Mouse (Mus musculus) midbrain, embryonic 13.5 days (tissue): Measurements from ENCODE around the gene Plekha7. TPM values are rescaled to one million over a fixed set of nuclear protein-coding genes. Genes with fewer than 3 reads are reported as not detected.
A peak's percentile ranks its signal among the peaks of the same experiment; 100 is the strongest.

Experiments used
- ATAC-seq: fragments of 200-750 bp; cut with Nextera tagmentation; 2 replicates; pipeline ENCODE4 v1.8.0; 2017; ENCODE audit warnings: mild to moderate bottlenecking, moderate TSS enrichment, moderate library complexity
- H3K27ac ChIP-seq: fragments of 300-500 bp; sonication (generic); 2 replicates; pipeline ENCODE4 v1.5.1; 2015; ENCODE audit warnings: inconsistent platforms, mild to moderate bottlenecking, moderate library complexity
- H3K27me3 ChIP-seq: fragments of 300-500 bp; sonication (generic); 2 replicates; pipeline ENCODE4 v1.6.1; 2015; ENCODE audit warnings: mild to moderate bottlenecking, inconsistent platforms
- H3K36me3 ChIP-seq: fragments of 300-500 bp; sonication (generic); 2 replicates; pipeline ENCODE4 v1.6.1; 2015; ENCODE audit warnings: mild to moderate bottlenecking, inconsistent platforms
- H3K4me1 ChIP-seq: fragments of 300-500 bp; sonication (generic); replicated peaks from 2 replicates; pipeline ENCODE4 v1.6.1; 2015; ENCODE audit warnings: inconsistent platforms
- H3K4me2 ChIP-seq: fragments of 300-500 bp; sonication (generic); replicated peaks from 2 replicates; pipeline ENCODE4 v1.6.1; 2015; ENCODE audit warnings: moderate library complexity, mild to moderate bottlenecking, inconsistent platforms
- H3K4me3 ChIP-seq: fragments of 300-500 bp; sonication (generic); replicated peaks from 2 replicates; pipeline ENCODE4 v1.5.1; 2015; ENCODE audit warnings: mild to moderate bottlenecking, inconsistent platforms
- H3K9ac ChIP-seq: fragments of 300-500 bp; sonication (generic); replicated peaks from 2 replicates; pipeline ENCODE4 v1.6.1; 2015; ENCODE audit warnings: mild to moderate bottlenecking, inconsistent platforms
- H3K9me3 ChIP-seq: fragments of 300-500 bp; sonication (generic); 2 replicates; pipeline ENCODE4 v1.6.1; 2016; ENCODE audit warnings: mild to moderate bottlenecking, inconsistent platforms
- WGBS: fragments of 180-500 bp; shearing (Covaris S2); methylation state at CpG from one replicate; pipeline ENCODE4 v1.1.7; 2015; 5-methylcytosine and 5-hydroxymethylcytosine counted together
- polyA plus RNA-seq: library from polyadenylated mRNA; unstranded; fragments of >200 nt; fragmentation: Nextera tagmentation; extraction: Ambion mirVana; gene quantifications from 2 replicates; pipeline ENCODE4 v1.2.1, GENCODE M21; 2015

The Plekha7 gene
- polyA plus RNA-seq, 1 experiment from 2014 or later = 10.1 TPM

GRCm38 (mm10) chr7:116245815-116246695 is 62.1 kb downstream of the Plekha7 start:
- Histone ChIP-seq H3K36me3 (no peaks in the 10 kb centered on the region), H3K4me3 (peak overlapping the region; percentile 12; the same call in 1 of the 2 replicates), H3K27me3 (no peaks in the 10 kb centered on the region), H3K27ac (0 out of 2 replicates have a peak overlapping the region, but pooled peaks have one; percentile 21), H3K4me1 (peaks cover 18% of the 10 kb centered on the region), H3K9me3 (no peaks in the 10 kb centered on the region), H3K4me2 (peak overlapping the region; percentile 46), H3K9ac (peak overlapping the region; percentile 20)
- 34% methylated on average over 15 of the region's 15 CpGs for WGBS
- 0 out of 2 replicates have a peak, but pooled peaks have one; percentile 7 for ATAC-seq

DNA sequence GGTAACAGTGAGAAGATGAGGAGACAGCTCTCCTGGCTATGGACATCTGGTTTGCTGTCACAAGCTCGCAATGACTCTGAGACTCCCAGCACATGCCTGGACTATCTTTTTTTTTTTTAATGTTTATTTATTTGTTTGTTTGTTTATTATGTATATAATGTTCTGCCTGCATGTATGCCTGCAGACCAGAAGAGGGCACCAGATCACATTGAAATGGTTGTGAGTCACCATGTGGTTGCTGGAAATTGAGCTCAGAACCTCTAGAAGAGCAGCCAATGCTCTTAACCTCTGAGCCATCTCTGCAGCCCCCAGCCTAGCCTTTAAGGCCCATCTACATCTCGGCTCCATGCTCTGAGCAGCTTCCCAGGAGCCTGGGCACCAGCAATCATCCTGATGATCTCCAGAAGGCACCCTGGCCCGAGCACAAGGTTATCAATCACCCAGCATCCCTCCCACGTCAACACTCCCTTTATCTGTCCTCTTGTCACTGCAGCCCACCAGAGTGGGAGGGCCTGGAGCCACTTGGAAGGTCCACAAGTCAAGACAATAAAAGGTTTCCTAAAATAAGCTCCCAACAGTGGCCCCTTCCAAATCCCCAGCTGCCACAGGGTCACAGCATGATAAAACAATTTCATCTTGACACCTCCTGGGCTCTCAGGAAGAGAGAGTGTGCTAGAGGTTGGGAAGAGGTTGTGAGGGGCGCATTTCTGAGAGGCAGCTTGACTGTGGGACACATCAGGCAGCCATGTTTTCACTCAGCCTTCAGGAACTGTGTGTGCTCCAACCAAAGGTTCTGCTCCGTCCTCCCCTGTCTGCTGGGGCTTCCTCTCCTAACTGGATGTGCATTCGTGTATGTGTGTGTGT is 63.6 kb downstream of the Plekha7 start:
- Histone ChIP-seq H3K4me3 (no peak overlapping the region), H3K27me3 (no peaks in the 10 kb centered on the region), H3K36me3 (no peaks in the 10 kb centered on the region), H3K4me1 (peaks cover 18% of the 10 kb centered on the region), H3K4me2 (no peak overlapping the region), H3K9me3 (no peaks in the 10 kb centered on the region), H3K27ac (no peak overlapping the region), H3K9ac (no peak overlapping the region)
- ATAC-seq = no peak
- WGBS = 64% methylated on average over 7 of the region's 7 CpGs

DNA sequence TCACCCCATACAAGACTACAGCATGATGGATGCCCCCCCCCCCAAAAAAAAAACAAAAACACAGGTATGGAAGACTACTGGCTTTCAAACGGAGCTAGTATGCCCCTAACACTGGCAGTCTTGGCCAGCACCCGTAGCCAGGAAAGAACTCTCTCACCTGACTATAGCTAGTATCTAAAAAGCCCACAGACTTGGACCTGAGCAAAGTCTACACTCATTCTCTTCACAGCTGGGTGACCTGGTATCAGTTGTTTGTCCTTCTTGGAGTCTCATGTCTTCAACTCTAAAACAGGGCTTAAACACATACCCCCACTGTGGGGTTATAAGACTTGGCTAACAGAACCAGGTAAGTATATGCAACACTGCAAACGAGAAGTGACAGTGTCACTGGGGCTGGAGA is 65.4 kb downstream of the Plekha7 start:
- WGBS = 91% methylated on average over 3 of the region's 3 CpGs
- no peak for ATAC-seq
- Histone ChIP-seq H3K4me2 (no peak overlapping the region), H3K4me3 (no peak overlapping the region), H3K27me3 (peaks cover 8% of the 10 kb centered on the region), H3K36me3 (no peaks in the 10 kb centered on the region), H3K9ac (no peak overlapping the region), H3K4me1 (peaks cover 23% of the 10 kb centered on the region), H3K9me3 (no peaks in the 10 kb centered on the region), H3K27ac (no peak overlapping the region)

DNA sequence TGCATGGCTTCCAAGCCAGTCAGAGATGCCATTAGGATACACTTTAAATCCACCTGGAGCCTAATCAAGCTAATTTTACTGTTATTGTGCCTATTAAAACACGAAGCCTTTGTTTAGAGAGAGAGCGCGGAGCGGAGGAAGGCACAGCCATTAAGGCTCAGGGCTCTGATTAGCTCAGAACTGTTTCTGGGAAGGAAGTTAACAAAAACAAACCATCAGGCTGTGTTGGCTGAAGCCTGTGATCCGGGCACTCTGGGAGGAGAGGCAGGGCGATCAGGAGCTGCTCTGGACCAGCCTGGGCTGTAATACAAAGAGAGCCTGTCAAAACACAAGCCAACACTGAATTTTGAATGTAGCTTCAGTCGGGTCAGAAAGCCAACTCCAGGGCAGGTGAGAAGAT is 66.6 kb downstream of the Plekha7 start:
- Histone ChIP-seq H3K27ac (no peak overlapping the region), H3K27me3 (peaks cover 19% of the 10 kb centered on the region), H3K4me2 (no peak overlapping the region), H3K36me3 (no peaks in the 10 kb centered on the region), H3K4me1 (peaks cover 29% of the 10 kb centered on the region), H3K9me3 (no peaks in the 10 kb centered on the region), H3K9ac (no peak overlapping the region), H3K4me3 (no peak overlapping the region)
- WGBS = 62% methylated on average over 7 of the region's 7 CpGs
- no peak for ATAC-seq

- H3K9me3 ChIP-seq = no peaks in the 10 kb centered on the region
- peaks cover 23% of the 10 kb centered on the region for H3K27me3 ChIP-seq
- 81% methylated on average over 12 of the region's 12 CpGs for WGBS
- no peak for ATAC-seq
- peaks cover 30% of the 10 kb centered on the region for H3K4me1 ChIP-seq
- H3K4me3 ChIP-seq = no peak overlapping the region
- H3K9ac ChIP-seq = no peak overlapping the region
- H3K4me2 ChIP-seq = no peak overlapping the region
- no peaks in the 10 kb centered on the region for H3K36me3 ChIP-seq
- no peak overlapping the region for H3K27ac ChIP-seq
Observed at GRCm38 (mm10) chr7:116240791-116241474, 67.2 kb downstream of the Plekha7 start.

DNA sequence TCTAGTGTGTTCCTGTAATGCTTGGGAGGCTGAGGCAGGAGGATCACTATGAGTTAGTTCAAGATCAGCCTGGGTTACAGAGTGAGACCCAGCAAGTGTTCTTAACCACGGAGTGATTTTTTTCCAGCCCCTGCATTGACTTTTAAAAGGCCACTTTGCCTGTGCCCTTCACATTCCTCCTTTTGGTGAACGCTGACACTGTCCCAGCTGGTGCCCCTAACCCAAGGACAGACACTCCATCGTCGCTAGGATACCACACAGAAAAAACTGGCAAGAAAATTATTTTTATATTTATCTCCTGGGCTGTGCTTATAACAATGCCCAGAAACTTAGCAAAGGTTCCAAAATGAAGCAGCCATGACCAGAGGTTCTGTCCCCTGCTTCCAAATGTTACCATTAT is 67.8 kb downstream of the Plekha7 start:
- peaks cover 24% of the 10 kb centered on the region for H3K27me3 ChIP-seq
- H3K4me1 ChIP-seq = peaks cover 31% of the 10 kb centered on the region
- no peak overlapping the region for H3K4me2 ChIP-seq
- H3K27ac ChIP-seq = no peak overlapping the region
- H3K4me3 ChIP-seq = no peak overlapping the region
- no peak overlapping the region for H3K9ac ChIP-seq
- 82% methylated on average over 4 of the region's 4 CpGs for whole genome bisulfite sequencing
- H3K36me3 ChIP-seq = no peaks in the 10 kb centered on the region
- H3K9me3 ChIP-seq = no peaks in the 10 kb centered on the region
- no peak for ATAC-seq

DNA sequence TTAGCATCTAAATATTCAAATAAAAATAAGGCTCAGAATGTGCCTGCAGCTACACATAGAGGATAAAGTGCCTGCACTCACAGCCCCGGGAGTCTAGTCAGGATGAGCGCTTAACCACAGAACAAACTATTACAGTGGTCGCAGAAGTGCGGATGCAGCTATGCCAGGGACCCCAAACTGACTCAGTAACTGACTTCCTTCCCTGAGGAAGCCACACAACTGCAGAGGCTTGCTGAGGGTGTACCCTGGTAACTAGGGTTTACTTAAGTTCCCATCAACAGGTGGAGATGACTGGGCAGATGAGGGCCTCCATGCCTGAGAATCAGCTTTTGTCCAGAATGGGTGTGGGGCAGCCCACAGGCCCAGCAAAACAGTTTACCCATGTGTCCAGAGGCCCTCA is 69.9 kb downstream of the Plekha7 start:
- Histone ChIP-seq H3K27me3 (peaks cover 24% of the 10 kb centered on the region), H3K4me2 (peak overlapping the region; percentile 87; the same call in 1 of the 2 replicates), H3K4me3 (no peak overlapping the region), H3K9me3 (no peaks in the 10 kb centered on the region), H3K27ac (no peak overlapping the region), H3K9ac (no peak overlapping the region), H3K36me3 (no peaks in the 10 kb centered on the region), H3K4me1 (peaks cover 40% of the 10 kb centered on the region)
- ATAC-seq = no peak
- WGBS = 71% methylated on average over 4 of the region's 4 CpGs

DNA sequence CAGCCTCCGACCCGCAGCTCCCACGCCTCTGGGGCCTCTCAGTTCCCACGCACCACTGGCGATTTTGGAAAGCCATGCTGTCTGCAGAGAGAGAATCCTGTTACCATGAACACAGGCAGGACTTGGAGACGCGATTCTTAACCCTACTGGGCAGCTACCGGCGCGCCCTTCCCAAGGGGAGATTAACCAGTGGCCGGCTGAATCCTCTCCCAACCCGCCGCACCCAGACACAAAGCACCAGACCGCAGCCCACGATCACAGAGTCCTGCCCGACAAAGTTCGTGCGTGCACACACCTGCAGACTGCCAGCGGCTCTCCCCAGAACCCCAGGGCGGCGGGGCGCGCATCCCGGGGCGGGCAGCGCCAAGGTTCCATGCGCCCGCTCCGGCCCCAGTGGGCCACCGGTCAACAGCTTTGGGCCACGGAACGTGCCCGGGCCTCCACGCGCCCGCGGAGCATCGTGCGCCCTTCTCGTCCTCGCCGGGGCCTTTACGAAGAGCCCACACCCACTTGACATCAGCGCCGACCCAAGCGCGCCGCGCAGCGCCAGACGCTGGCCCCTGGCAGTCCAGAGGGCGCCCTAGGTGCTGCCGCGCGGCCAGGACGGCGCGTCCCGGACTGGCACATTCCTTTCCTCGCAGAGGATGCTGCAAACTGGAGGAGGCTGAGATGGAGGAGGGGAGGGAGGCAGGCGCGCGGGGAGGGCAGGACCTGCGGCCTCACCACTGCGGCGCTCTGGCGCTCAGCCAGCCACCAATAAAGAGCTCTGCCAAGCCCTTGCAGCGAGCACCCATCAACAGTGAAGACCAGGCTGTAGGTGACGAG is 70.8 kb downstream of the Plekha7 start:
- Histone ChIP-seq H3K36me3 (no peaks in the 10 kb centered on the region), H3K27me3 (peaks cover 24% of the 10 kb centered on the region), H3K9ac (peak overlapping the region; percentile 65), H3K4me1 (peaks cover 40% of the 10 kb centered on the region), H3K4me2 (peak overlapping the region; percentile 87), H3K9me3 (no peaks in the 10 kb centered on the region), H3K27ac (no peak overlapping the region), H3K4me3 (peak overlapping the region; percentile 52)
- WGBS = under 1% methylated on average over 56 of the region's 69 CpGs
- ATAC-seq = peak; percentile 72

DNA sequence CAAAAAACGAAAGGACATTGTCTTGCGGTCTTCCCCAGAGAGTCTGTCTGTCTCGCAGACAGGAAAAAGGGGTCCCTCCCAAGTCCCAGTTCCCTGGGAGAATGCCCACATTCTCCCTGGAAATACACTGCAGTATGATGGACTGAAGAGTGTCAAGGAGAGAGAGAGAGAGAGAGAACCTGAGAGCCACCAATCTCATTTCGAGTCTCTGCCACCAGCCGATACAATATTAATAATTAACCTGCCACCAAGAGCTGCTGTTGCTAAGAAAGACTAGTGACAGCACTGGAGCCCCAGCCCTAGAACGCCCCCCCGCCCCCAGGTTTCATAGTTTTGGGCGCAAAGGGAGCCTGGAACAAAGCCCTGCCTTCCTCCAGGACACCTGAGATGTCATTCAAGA is 71.6 kb downstream of the Plekha7 start:
- Histone ChIP-seq H3K36me3 (no peaks in the 10 kb centered on the region), H3K4me3 (peak overlapping the region; percentile 52), H3K4me2 (peak overlapping the region; percentile 87), H3K27me3 (peaks cover 24% of the 10 kb centered on the region), H3K9ac (no peak overlapping the region), H3K9me3 (no peaks in the 10 kb centered on the region), H3K27ac (no peak overlapping the region), H3K4me1 (peaks cover 40% of the 10 kb centered on the region)
- 48% methylated on average over 8 of the region's 8 CpGs for WGBS
- ATAC-seq = no peak

GRCm38 (mm10) chr7:116234287-116234806 is 73.8 kb downstream of the Plekha7 start:
- Histone ChIP-seq H3K9ac (no peak overlapping the region), H3K27ac (no peak overlapping the region), H3K4me1 (peaks cover 40% of the 10 kb centered on the region), H3K4me2 (no peak overlapping the region), H3K4me3 (no peak overlapping the region), H3K27me3 (peaks cover 24% of the 10 kb centered on the region), H3K9me3 (no peaks in the 10 kb centered on the region), H3K36me3 (no peaks in the 10 kb centered on the region)
- no peak for ATAC-seq
- 55% methylated on average over 7 of the region's 7 CpGs for WGBS
